Mouse (Mus musculus) megakaryocyte, embryonic 14.5 days (primary cell): ENCODE measurements around the gene Ube2f. TPM values are rescaled to one million over a fixed set of nuclear protein-coding genes. Genes with fewer than 3 reads are reported as not detected.

Experiments
- H3K27me3 ChIP-seq: replicated peaks from 2 replicates; pipeline ENCODE3; 2012; ENCODE audit warnings: inconsistent platforms
- H3K36me3 ChIP-seq: replicated peaks from 2 replicates; pipeline ENCODE3; 2012; ENCODE audit warnings: low read length, inconsistent platforms, mixed read lengths
- H3K4me1 ChIP-seq: 2 replicates; pipeline ENCODE4 v1.6.1; 2012; ENCODE audit warnings: inconsistent platforms
- H3K4me3 ChIP-seq: replicated peaks from 2 replicates; pipeline ENCODE3; 2012; ENCODE audit warnings: moderate library complexity, mild to moderate bottlenecking, inconsistent platforms
- H3K9me3 ChIP-seq: 2 replicates; pipeline ENCODE4 v1.6.1; 2012; ENCODE audit warnings: inconsistent platforms
- FLI1 ChIP-seq: IDR thresholded peaks from 2 replicates; pipeline ENCODE4 v1.6.1; 2012; ENCODE audit warnings: low read length, inconsistent platforms, mixed read lengths
- GATA1 ChIP-seq: IDR thresholded peaks from 3 replicates; pipeline ENCODE4 v1.6.1; 2012; ENCODE audit warnings: mixed read lengths, low read length, inconsistent platforms, borderline replicate concordance
- polyA plus RNA-seq: library from polyadenylated mRNA; stranded (reverse); fragments of >175 nt; gene quantifications from 2 replicates; pipeline ENCODE4 v1.2.3, GENCODE M21; 2012; ENCODE audit warnings: low replicate concordance; ENCODE audit not compliant: insufficient read depth

Ube2f gene
- 4.9 and 13.4 TPM in 2 replicates for polyA plus RNA-seq

- H3K4me1 ChIP-seq, result peaks cover 60% of the 10 kb centered on the region
These were observed at the start of gene Ube2f for GRCm38 (mm10) chr1:91249564-91250414. Gene Ube2f (plus strand): TSS chr1:91250304.

GRCm38 (mm10) chr1:91201122-91201521 is 49.0 kb upstream of the Ube2f start:
- Histone ChIP-seq H3K4me1 (peaks cover 62% of the 10 kb centered on the region), H3K27me3 (no peaks in the 10 kb centered on the region), H3K9me3 (no peaks in the 10 kb centered on the region), H3K4me3 (no peak overlapping the region), H3K36me3 (peaks cover 35% of the 10 kb centered on the region)
- TF ChIP-seq GATA1 (no peak), FLI1 (no peak)

More at GRCm38 (mm10) chr1:91249564-91250414, at the start of gene Ube2f:
- no peaks in the 10 kb centered on the region for H3K9me3 ChIP-seq
- no peaks in the 10 kb centered on the region for H3K27me3 ChIP-seq
- H3K36me3 ChIP-seq, result peaks cover 14% of the 10 kb centered on the region
- H3K4me3 ChIP-seq, result peak within 1 kb of the TSS; percentile 96
- no peak for TF ChIP-seq GATA1
- TF ChIP-seq FLI1, result peak; percentile 78; the same call in 1 of the 2 replicates

GRCm38 (mm10) chr1:91204221-91204765 is 45.8 kb upstream of the Ube2f start:
- peaks cover 26% of the 10 kb centered on the region for H3K36me3 ChIP-seq
- TF ChIP-seq FLI1 (no peak), GATA1 (no peak)
- peaks cover 2% of the 10 kb centered on the region for H3K27me3 ChIP-seq
- peaks cover 54% of the 10 kb centered on the region for H3K4me1 ChIP-seq
- no peak overlapping the region for H3K4me3 ChIP-seq
- no peaks in the 10 kb centered on the region for H3K9me3 ChIP-seq

- Histone ChIP-seq H3K27me3 (peaks cover 8% of the 10 kb centered on the region), H3K4me3 (no peak overlapping the region), H3K4me1 (peaks cover 57% of the 10 kb centered on the region), H3K36me3 (peaks cover 23% of the 10 kb centered on the region), H3K9me3 (no peaks in the 10 kb centered on the region)
- TF ChIP-seq GATA1 (no peak), FLI1 (no peak)
These were observed 44.5 kb upstream of the Ube2f start for GRCm38 (mm10) chr1:91205651-91206050.

- Histone ChIP-seq H3K4me1 (peaks cover 59% of the 10 kb centered on the region), H3K9me3 (no peaks in the 10 kb centered on the region), H3K4me3 (no peak overlapping the region), H3K36me3 (peaks cover 23% of the 10 kb centered on the region), H3K27me3 (peaks cover 8% of the 10 kb centered on the region)
- TF ChIP-seq GATA1 (no peak), FLI1 (no peak)
These were observed 43.8 kb upstream of the Ube2f start for GRCm38 (mm10) chr1:91206336-91206735.

GRCm38 (mm10) chr1:91206873-91207272 is 43.2 kb upstream of the Ube2f start:
- H3K36me3 ChIP-seq, result peaks cover 23% of the 10 kb centered on the region
- H3K27me3 ChIP-seq, result peaks cover 8% of the 10 kb centered on the region
- no peak for TF ChIP-seq GATA1
- no peak for TF ChIP-seq FLI1
- H3K4me1 ChIP-seq, result peaks cover 63% of the 10 kb centered on the region
- no peak overlapping the region for H3K4me3 ChIP-seq
- no peaks in the 10 kb centered on the region for H3K9me3 ChIP-seq

GRCm38 (mm10) chr1:91207334-91208074 is 42.6 kb upstream of the Ube2f start:
- TF ChIP-seq FLI1 (no peak), GATA1 (no peak)
- Histone ChIP-seq H3K36me3 (peaks cover 23% of the 10 kb centered on the region), H3K27me3 (peaks cover 10% of the 10 kb centered on the region), H3K9me3 (no peaks in the 10 kb centered on the region), H3K4me1 (peaks cover 65% of the 10 kb centered on the region), H3K4me3 (no peak overlapping the region)

- Histone ChIP-seq H3K27me3 (peaks cover 10% of the 10 kb centered on the region), H3K4me3 (no peak overlapping the region), H3K9me3 (no peaks in the 10 kb centered on the region), H3K36me3 (peaks cover 23% of the 10 kb centered on the region), H3K4me1 (peaks cover 71% of the 10 kb centered on the region)
- TF ChIP-seq GATA1 (no peak), FLI1 (no peak)
These were observed 40.8 kb upstream of the Ube2f start for GRCm38 (mm10) chr1:91209343-91209742.

- Histone ChIP-seq H3K4me1 (peaks cover 70% of the 10 kb centered on the region), H3K27me3 (peaks cover 10% of the 10 kb centered on the region), H3K36me3 (peaks cover 23% of the 10 kb centered on the region), H3K4me3 (no peak overlapping the region), H3K9me3 (no peaks in the 10 kb centered on the region)
- TF ChIP-seq GATA1 (no peak), FLI1 (no peak)
These were observed 40.3 kb upstream of the Ube2f start for GRCm38 (mm10) chr1:91209785-91210184.
